Mouse (Mus musculus) G1E (cell line): ENCODE results near the gene Ptpn14.

Source experiments
- CTCF ChIP-seq: IDR thresholded peaks from 2 replicates; pipeline ENCODE4 v1.5.1; 2012; ENCODE audit warnings: low read depth, low read length, inconsistent platforms, mixed read lengths
- GATA1 ChIP-seq: IDR thresholded peaks from 2 replicates; pipeline ENCODE4 v1.6.1; 2012; ENCODE audit warnings: borderline replicate concordance, low read length, inconsistent platforms, mixed read lengths
- GATA2 ChIP-seq: IDR thresholded peaks from 2 replicates; pipeline ENCODE4 v1.6.1; 2012; ENCODE audit warnings: low read depth, low read length, inconsistent platforms, borderline replicate concordance
- POLR2AphosphoS5 ChIP-seq: IDR thresholded peaks from 2 replicates; pipeline ENCODE4 v1.6.1; 2012; ENCODE audit warnings: low read depth, low read length, inconsistent platforms; ENCODE audit not compliant: insufficient replicate concordance
- TAL1 ChIP-seq: conservative IDR thresholded peaks from 2 replicates; pipeline ENCODE4 v1.6.1; 2012; ENCODE audit warnings: low read depth, low read length, inconsistent platforms, mixed read lengths

- no peak for TF ChIP-seq CTCF
- no peak for TF ChIP-seq GATA1
- TF ChIP-seq TAL1, result no peak
- no peak for TF ChIP-seq POLR2AphosphoS5
- TF ChIP-seq GATA2, result no peak
These were observed 124.4 kb downstream of the Ptpn14 start for GRCm38 (mm10) chr1:189852456-189852855.
